Mouse (Mus musculus) left cerebral cortex, adult 8-10 months (tissue): Measurements from ENCODE around the gene Mrpl20. TPM values are rescaled to one million over a fixed set of nuclear protein-coding genes. Genes with fewer than 3 reads are reported as not detected.

Experiments used
- DNase-seq, 2 experiments: peaks; one replicate each; pipeline ENCODE4 v3.0.0; 2022; ENCODE audit warnings: low spot score in 2 of 2
- microRNA-seq, 2 experiments: library from miRNA; unstranded; fragments of <30 nt; microRNA quantifications; one replicate each; pipeline ENCODE4 v1.2.0; 2022
- total RNA-seq, 4 experiments: library from RNA; stranded (reverse); gene quantifications; 2 replicates each; pipeline ENCODE4 v1.2.4; 2022

The Mrpl20 gene
- total RNA-seq, 4 experiments from 2014 or later, result 75.3 to 87.1 (median 84.7) TPM

DNA sequence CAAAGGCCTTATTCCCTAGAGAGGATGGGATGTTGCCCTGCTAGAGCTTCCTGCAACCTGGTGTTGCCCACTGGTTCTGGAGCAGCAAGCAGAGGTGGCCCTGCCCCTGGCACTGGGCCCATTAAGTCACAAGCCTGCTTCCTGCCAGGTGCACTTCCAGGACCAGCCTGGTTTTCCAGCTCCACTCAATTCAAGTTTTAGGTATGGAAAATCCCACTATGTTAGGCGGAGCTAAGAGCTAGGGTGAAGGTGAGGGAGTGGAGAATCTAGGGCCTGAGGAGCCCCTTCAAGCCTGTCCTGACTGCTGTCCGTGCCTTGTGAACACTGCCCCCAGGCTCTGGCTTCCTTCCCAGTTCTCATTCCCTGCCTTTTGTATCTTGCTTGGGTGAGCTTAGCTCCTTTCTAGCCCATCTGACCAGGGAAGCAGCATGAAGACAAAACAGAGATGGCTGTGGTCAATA lies 49.3 kb downstream of the Mrpl20 start:
- no peak for DNase-seq

DNA sequence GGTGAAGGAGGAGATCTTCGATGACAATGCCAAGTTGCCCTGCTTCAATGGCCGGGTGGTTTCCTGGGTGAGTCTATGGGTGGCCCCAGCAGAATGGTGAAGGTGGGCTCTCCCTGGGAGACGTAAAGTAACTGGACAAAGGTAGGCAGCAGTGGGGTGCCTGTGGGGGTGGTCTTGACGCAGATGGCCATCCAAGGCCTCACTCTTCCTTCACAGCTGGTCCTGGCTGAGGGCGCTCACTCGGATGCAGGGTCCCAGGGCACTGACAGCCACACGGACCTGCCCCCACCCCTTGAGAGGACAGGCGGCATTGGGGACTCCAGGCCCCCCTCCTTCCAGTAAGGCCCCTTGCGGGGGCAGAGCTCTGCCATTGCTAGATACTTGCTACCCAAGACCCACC lies 50.7 kb downstream of the Mrpl20 start:
- no peak for DNase-seq

DNA sequence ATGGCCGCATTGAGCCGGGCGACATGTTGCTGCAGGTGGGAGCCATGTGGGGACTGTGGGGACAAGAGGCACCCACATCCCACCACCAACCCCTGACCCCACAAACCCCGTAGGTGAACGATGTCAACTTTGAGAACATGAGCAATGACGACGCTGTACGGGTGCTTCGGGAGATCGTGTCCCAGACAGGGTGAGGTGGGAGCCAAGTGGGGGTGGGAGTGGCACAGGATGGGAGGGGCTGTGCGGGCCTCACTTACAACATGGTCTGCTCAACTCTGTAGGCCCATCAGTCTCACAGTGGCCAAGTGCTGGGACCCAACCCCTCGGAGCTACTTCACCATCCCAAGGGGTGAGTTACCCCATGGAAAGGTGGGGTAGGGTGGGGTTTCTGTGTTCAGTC lies 52.3 kb downstream of the Mrpl20 start:
- DNase-seq, result no peak

DNA sequence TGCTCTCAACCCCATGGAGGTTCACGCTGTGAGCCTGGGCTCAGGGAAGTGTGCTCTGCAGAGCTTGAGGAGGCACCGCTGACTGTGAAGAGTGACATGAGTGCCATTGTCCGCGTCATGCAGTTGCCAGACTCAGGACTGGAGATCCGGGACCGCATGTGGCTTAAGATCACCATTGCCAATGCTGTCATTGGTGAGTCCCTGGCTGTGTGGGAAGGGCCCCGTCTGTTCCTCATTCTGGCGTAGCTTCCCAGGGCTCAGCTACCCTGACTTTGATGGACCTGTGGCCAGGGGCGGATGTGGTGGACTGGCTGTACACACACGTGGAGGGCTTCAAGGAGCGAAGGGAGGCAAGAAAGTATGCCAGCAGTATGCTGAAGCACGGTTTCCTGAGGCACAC lies 53.4 kb downstream of the Mrpl20 start:
- DNase-seq, result no peak

DNA sequence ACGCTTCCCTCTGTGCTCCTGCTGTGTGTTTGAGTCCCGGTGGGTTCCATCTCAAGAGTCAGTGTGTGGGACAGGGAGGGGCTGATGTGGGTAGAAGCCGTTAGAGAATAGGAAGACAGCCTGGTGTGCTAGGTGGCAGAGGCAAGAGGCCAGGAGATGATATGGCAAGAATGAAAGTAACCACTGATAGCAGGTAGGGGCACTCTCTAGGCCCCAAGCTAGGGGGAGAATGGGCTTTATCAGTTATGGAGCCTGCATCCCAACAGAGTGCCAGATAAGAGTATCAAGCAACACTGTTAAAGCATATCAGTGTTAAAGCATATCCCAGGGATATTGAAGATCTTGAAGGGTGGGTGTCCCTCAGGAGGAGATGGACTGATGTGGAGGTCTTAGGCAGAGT lies 54.2 kb downstream of the Mrpl20 start:
- no peak for DNase-seq

DNA sequence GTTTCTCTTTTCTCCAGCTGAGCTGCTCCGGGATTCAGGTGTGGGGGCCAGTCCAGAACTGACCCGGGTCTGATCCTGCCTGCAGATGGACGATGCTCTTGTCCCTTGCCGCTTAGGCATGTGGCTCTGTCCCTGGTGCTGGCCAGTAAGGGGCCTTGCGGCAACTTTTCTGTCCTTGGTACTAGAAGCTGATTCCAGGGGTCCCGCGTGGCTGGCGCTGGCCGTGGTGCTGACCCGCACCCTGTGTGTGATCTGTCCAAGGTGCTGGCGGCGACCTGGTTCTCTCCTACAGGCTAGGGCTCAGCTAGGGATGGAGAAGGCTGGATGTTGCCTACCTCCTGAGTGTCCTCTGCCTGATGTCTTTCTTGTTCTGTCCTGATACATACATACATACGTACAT lies 56.6 kb downstream of the Mrpl20 start:
- DNase-seq, result no peak

Small RNA genes within 50 kb of the gene (microRNA-seq; reads per million reads assigned to microRNA genes)
- gene Gm27743, result 0 reads per million in 2 experiments

Other genes with a start within 250 kb of the Mrpl20 start
- 10 to 100 TPM; 43.2 to 55.5 (median 52.6) TPM for gene Nadk, start 240.5 kb upstream of the Mrpl20 start, total RNA-seq
- 10 to 100 TPM; 42.9 to 50.6 (median 43.8) TPM for gene Slc35e2, start 201.5 kb upstream of the Mrpl20 start, total RNA-seq
- 10 to 100 TPM; 40.1 to 55.0 (median 47.1) TPM for gene Cdk11b, start 178.0 kb upstream of the Mrpl20 start, total RNA-seq
- gene Gm10563, start 157.5 kb upstream of the Mrpl20 start, total RNA-seq, result not detected
- gene Mmp23, start 149.5 kb upstream of the Mrpl20 start, total RNA-seq, result 1 to 10 TPM in 3 of 4 experiments, under 1 TPM in 1; 0.99 to 2.8 (median 2.1) TPM
- 100 to 1,000 TPM; 108 to 124 (median 117) TPM for gene Mib2, start 133.7 kb upstream of the Mrpl20 start, total RNA-seq
- gene Fndc10, start 108.5 kb upstream of the Mrpl20 start, total RNA-seq, result 10 to 100 TPM; 31.6 to 37.7 (median 34.7) TPM
- 100 to 1,000 TPM in 2 of 4 experiments, 10 to 100 TPM in 2; 91.0 to 111 (median 98.8) TPM for gene Ssu72, start 98.1 kb upstream of the Mrpl20 start, total RNA-seq
- 10 to 100 TPM; 43.9 to 53.3 (median 48.9) TPM for gene Tmem240, start 68.1 kb upstream of the Mrpl20 start, total RNA-seq
- gene Atad3a, start 41.8 kb upstream of the Mrpl20 start, total RNA-seq, result 10 to 100 TPM; 41.3 to 55.7 (median 51.1) TPM
- 10 to 100 TPM; 14.0 to 14.9 (median 14.4) TPM for gene Vwa1, start 28.2 kb upstream of the Mrpl20 start, total RNA-seq
- gene Tmem88b, start 17.0 kb upstream of the Mrpl20 start, total RNA-seq, result 10 to 100 TPM; 35.4 to 43.6 (median 36.6) TPM
- gene Ankrd65, start 12.4 kb upstream of the Mrpl20 start, total RNA-seq, result under 1 TPM in 1 of 4 experiments, not detected in 3; 0.35 TPM
- 10 to 100 TPM; 54.7 to 60.9 (median 57.6) TPM for gene Ccnl2, start 9.6 kb downstream of the Mrpl20 start, total RNA-seq
- 100 to 1,000 TPM; 101 to 109 (median 102) TPM for gene Aurkaip1, start 28.4 kb downstream of the Mrpl20 start, total RNA-seq
- 10 to 100 TPM in 1 of 4 experiments, 1 to 10 TPM in 3; 8.9 to 10.3 (median 9.3) TPM for gene Mxra8, start 36.8 kb downstream of the Mrpl20 start, total RNA-seq
- gene Dvl1, start 44.5 kb downstream of the Mrpl20 start, total RNA-seq, result 10 to 100 TPM; 81.1 to 86.5 (median 81.4) TPM
- gene Tas1r3, start 60.5 kb downstream of the Mrpl20 start, total RNA-seq, result under 1 TPM in 2 of 4 experiments, not detected in 2; 0.30 to 0.39 TPM
- 10 to 100 TPM; 30.1 to 48.4 (median 33.7) TPM for gene Cptp, start 66.6 kb downstream of the Mrpl20 start, total RNA-seq
- 10 to 100 TPM; 26.8 to 32.6 (median 30.0) TPM for gene Ints11, start 66.7 kb downstream of the Mrpl20 start, total RNA-seq
- gene Pusl1, start 88.9 kb downstream of the Mrpl20 start, total RNA-seq, result 10 to 100 TPM; 49.0 to 65.6 (median 58.5) TPM
- 100 to 1,000 TPM; 108 to 128 (median 122) TPM for gene Acap3, start 88.9 kb downstream of the Mrpl20 start, total RNA-seq
- gene Ube2j2, start 141.0 kb downstream of the Mrpl20 start, total RNA-seq, result 10 to 100 TPM; 57.7 to 67.6 (median 65.2) TPM
- gene C1qtnf12, start 159.4 kb downstream of the Mrpl20 start, total RNA-seq, result 10 to 100 TPM; 16.0 to 26.1 (median 23.8) TPM
- gene B3galt6, start 189.8 kb downstream of the Mrpl20 start, total RNA-seq, result 10 to 100 TPM in 2 of 4 experiments, 1 to 10 TPM in 2; 9.3 to 12.6 (median 10.5) TPM
- 100 to 1,000 TPM; 206 to 235 (median 221) TPM for gene Sdf4, start 190.0 kb downstream of the Mrpl20 start, total RNA-seq
- 1 to 10 TPM in 3 of 4 experiments, under 1 TPM in 1; 0.91 to 3.5 (median 1.5) TPM for gene Tnfrsf4, start 211.0 kb downstream of the Mrpl20 start, total RNA-seq
- not detected for gene Tnfrsf18, start 223.3 kb downstream of the Mrpl20 start, total RNA-seq